Mouse (Mus musculus): ENCODE results near the gene Tcp11x2. TPM values are rescaled to one million over a fixed set of nuclear protein-coding genes. Genes with fewer than 3 reads are reported as not detected.
A peak's percentile ranks its signal among the peaks of the same experiment; 100 is the strongest.

Tcp11x2 gene
- polyA plus RNA-seq (2015; fragmentation: Nextera tagmentation; extraction: Ambion mirVana) = not detected in 2 replicates

GRCm38 (mm10) chrX:135693633-135694032, at the start of gene Tcp11x2:
TSS of gene Tcp11x2 (minus strand) at chrX:135693790.
- ATAC-seq (replicated peaks) = no peak
- H3K4me3 ChIP-seq = no peak within 1 kb of the TSS
- WGBS = 51% methylated on average over 1 of the region's 1 CpGs

GRCm38 (mm10) chrX:135743056-135743355, 49.4 kb upstream of the Tcp11x2 start:
- Histone ChIP-seq H3K9me3 (no peaks in the 10 kb centered on the region), H3K9ac (peak overlapping the region; percentile 71), H3K4me3 (peak overlapping the region; percentile 63), H3K36me3 (replicated peaks) (no peaks in the 10 kb centered on the region), H3K27ac (peak overlapping the region; percentile 92), H3K4me1 (peaks cover 12% of the 10 kb centered on the region), H3K27me3 (replicated peaks) (no peaks in the 10 kb centered on the region), H3K4me2 (peak overlapping the region; percentile 53)
- 17% methylated on average over 7 of the region's 7 CpGs for WGBS
- peak; percentile 48; the same call in 1 of the 2 replicates for ATAC-seq (replicated peaks)

More at GRCm38 (mm10) chrX:135693633-135694032, at the start of gene Tcp11x2:
- H3K9ac ChIP-seq = no peak within 1 kb of the TSS
- H3K36me3 ChIP-seq (replicated peaks) = no peaks in the 10 kb centered on the region
- H3K9me3 ChIP-seq = no peaks in the 10 kb centered on the region
- H3K27ac ChIP-seq = no peak within 1 kb of the TSS
- no peak within 1 kb of the TSS for H3K4me2 ChIP-seq
- H3K27me3 ChIP-seq (replicated peaks) = no peaks in the 10 kb centered on the region
- no peaks in the 10 kb centered on the region for H3K4me1 ChIP-seq

- 21% methylated on average over 48 of the region's 48 CpGs for WGBS
- Histone ChIP-seq H3K9me3 (no peaks in the 10 kb centered on the region), H3K27ac (peak within 1 kb of the TSS; percentile 92), H3K4me1 (peaks cover 12% of the 10 kb centered on the region), H3K4me3 (peak within 1 kb of the TSS; percentile 63), H3K9ac (peak within 1 kb of the TSS; percentile 71), H3K36me3 (replicated peaks) (no peaks in the 10 kb centered on the region), H3K4me2 (peak within 1 kb of the TSS; percentile 53), H3K27me3 (replicated peaks) (no peaks in the 10 kb centered on the region)
- ATAC-seq (replicated peaks) = peak; percentile 99
Observed at GRCm38 (mm10) chrX:135742304-135743055, 48.9 kb upstream of the Tcp11x2 start, which contains the start of the genes Armcx5 and Gprasp1. TSS of gene Armcx5 (plus strand) at chrX:135742733. TSS of gene Gprasp1 (plus strand) at chrX:135742733.

GRCm38 (mm10) chrX:135738730-135739520, 45.3 kb upstream of the Tcp11x2 start:
- no peak overlapping the region for H3K9ac ChIP-seq
- no peaks in the 10 kb centered on the region for H3K27me3 ChIP-seq (replicated peaks)
- H3K4me3 ChIP-seq = no peak overlapping the region
- WGBS = 96% methylated on average over 2 of the region's 2 CpGs
- H3K36me3 ChIP-seq (replicated peaks) = no peaks in the 10 kb centered on the region
- no peaks in the 10 kb centered on the region for H3K9me3 ChIP-seq
- no peak for ATAC-seq (replicated peaks)
- H3K4me1 ChIP-seq = peaks cover 8% of the 10 kb centered on the region
- H3K4me2 ChIP-seq = no peak overlapping the region
- no peak overlapping the region for H3K27ac ChIP-seq

- H3K4me1 ChIP-seq = no peaks in the 10 kb centered on the region
- ATAC-seq (replicated peaks) = no peak
- whole genome bisulfite sequencing = 85% methylated on average over 10 of the region's 10 CpGs
- H3K36me3 ChIP-seq (replicated peaks) = no peaks in the 10 kb centered on the region
- H3K4me2 ChIP-seq = no peak within 1 kb of the TSS
- no peak within 1 kb of the TSS for H3K4me3 ChIP-seq
- no peak within 1 kb of the TSS for H3K9ac ChIP-seq
- H3K27ac ChIP-seq = no peak within 1 kb of the TSS
- H3K27me3 ChIP-seq (replicated peaks) = 0 out of 2 replicates have a peak, but pooled peaks cover 6% of the 10 kb centered on the region
- H3K9me3 ChIP-seq = no peaks in the 10 kb centered on the region
Observed at GRCm38 (mm10) chrX:135725161-135725560, 31.6 kb upstream of the Tcp11x2 start, which contains the start of gene Tmsb15a. TSS of gene Tmsb15a (minus strand) at chrX:135725261.

- WGBS = 84% methylated on average over 2 of the region's 2 CpGs
- Histone ChIP-seq H3K4me3 (no peak overlapping the region), H3K36me3 (replicated peaks) (no peaks in the 10 kb centered on the region), H3K4me1 (no peaks in the 10 kb centered on the region), H3K9ac (no peak overlapping the region), H3K9me3 (no peaks in the 10 kb centered on the region), H3K27ac (no peak overlapping the region), H3K27me3 (replicated peaks) (no peaks in the 10 kb centered on the region), H3K4me2 (no peak overlapping the region)
- ATAC-seq (replicated peaks) = no peak
Observed at GRCm38 (mm10) chrX:135712845-135713244, 19.3 kb upstream of the Tcp11x2 start.

GRCm38 (mm10) chrX:135704349-135704748, 10.8 kb upstream of the Tcp11x2 start:
- no peaks in the 10 kb centered on the region for H3K4me1 ChIP-seq
- no peaks in the 10 kb centered on the region for H3K36me3 ChIP-seq (replicated peaks)
- no peak for ATAC-seq (replicated peaks)
- no peak overlapping the region for H3K4me3 ChIP-seq
- H3K4me2 ChIP-seq = no peak overlapping the region
- WGBS = 40% methylated on average over 2 of the region's 2 CpGs
- H3K27me3 ChIP-seq (replicated peaks) = no peaks in the 10 kb centered on the region
- no peak overlapping the region for H3K27ac ChIP-seq
- no peak overlapping the region for H3K9ac ChIP-seq
- no peaks in the 10 kb centered on the region for H3K9me3 ChIP-seq

GRCm38 (mm10) chrX:135703111-135703510, 9.5 kb upstream of the Tcp11x2 start:
- H3K4me1 ChIP-seq = no peaks in the 10 kb centered on the region
- no peaks in the 10 kb centered on the region for H3K9me3 ChIP-seq
- H3K36me3 ChIP-seq (replicated peaks) = no peaks in the 10 kb centered on the region
- ATAC-seq (replicated peaks) = no peak
- H3K27me3 ChIP-seq (replicated peaks) = no peaks in the 10 kb centered on the region
- no peak overlapping the region for H3K27ac ChIP-seq
- H3K4me3 ChIP-seq = no peak overlapping the region
- H3K4me2 ChIP-seq = no peak overlapping the region
- WGBS = 86% methylated on average over 1 of the region's 1 CpGs
- H3K9ac ChIP-seq = no peak overlapping the region

GRCm38 (mm10) chrX:135687802-135688201, 5.8 kb downstream of the Tcp11x2 start:
- Histone ChIP-seq H3K4me2 (no peak overlapping the region), H3K36me3 (replicated peaks) (no peaks in the 10 kb centered on the region), H3K9ac (no peak overlapping the region), H3K27me3 (replicated peaks) (0 out of 2 replicates have a peak, but pooled peaks cover 3% of the 10 kb centered on the region), H3K9me3 (no peaks in the 10 kb centered on the region), H3K4me3 (no peak overlapping the region), H3K4me1 (no peaks in the 10 kb centered on the region), H3K27ac (no peak overlapping the region)
- 81% methylated on average over 3 of the region's 3 CpGs for WGBS
- no peak for ATAC-seq (replicated peaks)

GRCm38 (mm10) chrX:135681858-135682257, 11.7 kb downstream of the Tcp11x2 start:
- H3K27ac ChIP-seq = no peak overlapping the region
- no peaks in the 10 kb centered on the region for H3K9me3 ChIP-seq
- H3K27me3 ChIP-seq (replicated peaks) = no peaks in the 10 kb centered on the region
- H3K4me1 ChIP-seq = no peaks in the 10 kb centered on the region
- no peak for ATAC-seq (replicated peaks)
- no peaks in the 10 kb centered on the region for H3K36me3 ChIP-seq (replicated peaks)
- H3K4me2 ChIP-seq = no peak overlapping the region
- 75% methylated on average over 2 of the region's 2 CpGs for WGBS
- no peak overlapping the region for H3K4me3 ChIP-seq
- H3K9ac ChIP-seq = no peak overlapping the region

DNA sequence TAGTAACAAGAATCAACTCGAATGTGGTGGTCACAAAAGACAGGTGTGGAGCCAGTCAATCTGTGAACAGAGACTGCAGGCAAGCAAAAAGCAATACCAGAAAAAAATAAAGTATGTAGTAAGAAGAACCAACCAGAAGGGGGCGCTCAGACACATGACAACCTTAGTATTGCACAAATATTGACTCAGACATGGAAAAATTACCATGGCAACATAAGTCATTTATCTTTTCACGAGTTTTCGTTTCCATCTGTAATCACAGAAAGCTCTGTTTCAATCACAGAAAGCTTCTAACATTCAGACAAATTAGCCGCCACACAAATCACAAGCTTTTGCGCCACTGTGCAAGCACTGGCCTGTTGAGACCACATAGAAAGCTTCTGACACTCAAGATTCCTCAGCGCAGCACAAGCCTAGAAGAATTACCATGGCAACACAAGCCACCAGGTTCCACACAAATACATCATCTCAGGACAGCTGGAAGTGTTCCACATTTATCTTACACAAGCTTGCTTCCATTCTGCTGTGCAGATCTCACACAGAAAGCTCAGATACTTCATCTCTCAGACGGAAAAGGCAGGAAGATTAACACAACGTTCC, 41.3 kb downstream of the Tcp11x2 start:
- Histone ChIP-seq H3K4me3 (no peak overlapping the region), H3K36me3 (replicated peaks) (no peaks in the 10 kb centered on the region), H3K27ac (no peak overlapping the region), H3K27me3 (replicated peaks) (no peaks in the 10 kb centered on the region), H3K9me3 (no peaks in the 10 kb centered on the region), H3K4me1 (no peaks in the 10 kb centered on the region), H3K4me2 (no peak overlapping the region), H3K9ac (no peak overlapping the region)
- ATAC-seq (replicated peaks) = peak; percentile 88
- 42% methylated on average over 9 of the region's 9 CpGs for WGBS

- WGBS = 91% methylated on average over 11 of the region's 11 CpGs
- no peak within 1 kb of the TSS for H3K4me3 ChIP-seq
- no peak within 1 kb of the TSS for H3K4me2 ChIP-seq
- H3K36me3 ChIP-seq (replicated peaks) = no peaks in the 10 kb centered on the region
- H3K27me3 ChIP-seq (replicated peaks) = no peaks in the 10 kb centered on the region
- no peak within 1 kb of the TSS for H3K27ac ChIP-seq
- no peak within 1 kb of the TSS for H3K9ac ChIP-seq
- H3K9me3 ChIP-seq = no peaks in the 10 kb centered on the region
- ATAC-seq (replicated peaks) = no peak
- H3K4me1 ChIP-seq = no peaks in the 10 kb centered on the region
Observed at GRCm38 (mm10) chrX:135627605-135628004, 66.0 kb downstream of the Tcp11x2 start, which contains the start of gene Prame. TSS of gene Prame (minus strand) at chrX:135627705.
